Mouse (Mus musculus) adrenal gland, adult 18-20 months (tissue): ENCODE data around the gene Hist1h3d. TPM values are rescaled to one million over a fixed set of nuclear protein-coding genes. Genes with fewer than 3 reads are reported as not detected.
A peak's percentile ranks its signal among the peaks of the same experiment; 100 is the strongest.
"Not testable (repeated sequence)": the region's sequence is repeated elsewhere in the genome, so short reads cannot be mapped to it uniquely, and the experiment has no call there.

Experiments used
- DNase-seq, 2 experiments: peaks; one replicate each; pipeline ENCODE4 v3.0.0; 2021 to 2022; ENCODE audit warnings: low spot score in 2 of 2
- total RNA-seq, 2 experiments: library from RNA; stranded (reverse); gene quantifications; 1 replicate in 1 of 2; 2 replicates in 1 of 2; pipeline ENCODE4 v1.2.3; 2021

The Hist1h3d gene
- total RNA-seq, 2 experiments from 2014 or later: 3.2 to 3.9 TPM

DNA sequence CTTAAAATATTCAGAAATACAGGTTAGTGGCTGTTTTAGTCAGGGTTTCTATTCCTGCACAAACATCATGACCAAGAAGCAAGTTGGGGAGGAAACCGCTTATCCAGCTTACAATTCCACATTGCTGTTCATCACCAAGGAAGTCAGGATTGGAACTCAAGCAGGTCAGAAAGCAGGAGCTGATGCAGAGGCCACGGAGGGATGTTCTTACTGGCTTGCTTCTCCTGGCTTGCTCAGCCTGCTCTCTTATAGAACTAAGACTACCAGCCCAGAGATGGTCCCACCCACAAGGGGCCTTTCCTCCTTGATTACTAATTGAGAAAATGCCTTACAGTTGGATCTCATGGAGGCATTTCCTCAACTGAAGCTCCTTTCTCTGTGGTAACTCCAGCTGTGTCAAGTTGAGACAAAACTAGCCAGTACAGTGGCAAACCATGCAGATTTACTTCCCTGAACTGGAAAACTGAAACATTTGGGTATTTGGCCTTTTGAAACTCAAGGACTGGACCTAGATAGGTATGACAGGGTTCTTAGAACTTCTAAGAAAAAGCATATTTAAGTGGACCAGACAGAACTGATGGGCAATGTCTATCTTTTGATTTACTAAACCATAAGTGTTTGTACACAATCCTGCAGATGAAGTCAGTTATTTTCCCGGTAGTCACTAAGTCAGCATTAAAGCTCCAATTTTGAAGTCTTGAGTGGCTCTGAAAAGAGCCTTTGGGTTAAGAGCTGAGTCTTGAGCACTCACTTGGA, 33.2 kb upstream of the Hist1h3d start:
- not testable (repeated sequence) for DNase-seq

DNA sequence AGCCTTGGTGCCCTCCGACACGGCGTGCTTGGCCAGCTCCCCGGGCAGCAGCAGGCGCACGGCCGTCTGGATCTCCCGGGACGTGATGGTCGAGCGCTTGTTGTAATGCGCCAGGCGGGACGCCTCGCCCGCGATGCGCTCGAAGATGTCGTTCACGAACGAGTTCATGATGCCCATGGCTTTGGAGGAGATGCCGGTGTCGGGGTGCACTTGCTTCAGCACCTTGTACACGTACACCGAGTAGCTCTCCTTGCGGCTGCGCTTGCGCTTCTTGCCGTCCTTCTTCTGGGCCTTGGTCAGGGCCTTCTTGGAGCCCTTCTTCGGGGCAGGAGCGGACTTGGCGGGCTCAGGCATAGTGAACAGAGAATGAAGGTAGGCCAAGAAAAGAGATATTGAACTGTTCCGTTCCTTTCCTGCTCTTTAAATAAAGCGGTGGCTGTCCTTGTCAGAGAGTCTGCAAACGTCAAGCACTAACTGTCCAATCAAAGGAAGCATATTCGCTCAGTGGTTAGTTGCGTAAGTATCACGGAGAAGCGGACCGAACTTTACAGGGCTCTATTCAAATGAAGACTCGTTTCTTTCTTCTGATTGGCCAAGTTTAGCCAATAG, 32.5 kb upstream of the Hist1h3d start, which contains the start of gene Hist1h2bh:
Gene Hist1h2bh (minus strand): TSS at position 394 of the 609 bp plus-strand sequence.
- DNase-seq: peak; percentile 39 to 56

DNA sequence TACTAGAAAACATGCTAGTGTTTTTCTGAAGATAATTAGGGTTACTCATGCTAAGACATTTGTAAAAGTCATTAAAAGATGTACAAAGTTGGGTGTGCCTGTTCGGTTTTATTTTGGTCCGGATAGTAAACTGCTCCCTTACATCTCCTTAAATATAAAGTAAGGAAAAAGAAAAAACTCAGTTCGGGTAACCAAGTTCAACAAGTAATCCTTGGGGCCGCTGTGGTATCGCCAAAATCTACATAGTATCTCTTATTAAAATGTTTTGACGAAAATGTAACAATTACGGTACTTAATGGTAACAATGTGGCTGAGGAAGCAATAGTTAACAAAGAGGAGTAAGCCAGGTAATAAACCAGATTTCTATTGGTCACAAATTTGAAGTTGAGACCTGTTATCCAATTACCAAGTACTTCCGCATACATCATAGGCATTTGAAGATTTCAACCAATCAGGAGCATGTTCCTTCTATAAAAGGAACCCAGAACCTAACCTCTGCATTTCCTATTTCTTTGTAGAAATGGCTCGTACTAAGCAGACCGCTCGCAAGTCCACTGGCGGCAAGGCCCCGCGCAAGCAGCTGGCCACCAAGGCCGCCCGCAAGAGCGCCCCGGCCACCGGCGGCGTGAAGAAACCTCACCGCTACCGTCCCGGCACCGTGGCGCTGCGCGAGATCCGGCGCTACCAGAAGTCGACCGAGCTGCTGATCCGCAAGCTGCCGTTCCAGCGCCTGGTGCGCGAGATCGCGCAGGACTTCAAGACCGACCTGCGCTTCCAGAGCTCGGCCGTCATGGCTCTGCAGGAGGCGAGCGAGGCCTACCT, 31.4 kb upstream of the Hist1h3d start, which contains the start of gene Hist1h3f:
Gene Hist1h3f (plus strand): TSS at position 88 of the 822 bp plus-strand sequence.
- DNase-seq: peak; percentile 46 to 59

GRCm38 (mm10) chr13:23544787-23545120, 30.8 kb upstream of the Hist1h3d start:
- not testable (repeated sequence) for DNase-seq

GRCm38 (mm10) chr13:23546694-23547093, 28.9 kb upstream of the Hist1h3d start:
- no peak for DNase-seq

- no peak for DNase-seq
Measured at GRCm38 (mm10) chr13:23550761-23551145, 24.8 kb upstream of the Hist1h3d start.

- peak; percentile 58 to 61 for DNase-seq
Measured at GRCm38 (mm10) chr13:23551146-23551834, 24.3 kb upstream of the Hist1h3d start, which contains the start of gene Hist1h4f. Gene Hist1h4f, minus strand, starts transcription at chr13:23551648.

DNA sequence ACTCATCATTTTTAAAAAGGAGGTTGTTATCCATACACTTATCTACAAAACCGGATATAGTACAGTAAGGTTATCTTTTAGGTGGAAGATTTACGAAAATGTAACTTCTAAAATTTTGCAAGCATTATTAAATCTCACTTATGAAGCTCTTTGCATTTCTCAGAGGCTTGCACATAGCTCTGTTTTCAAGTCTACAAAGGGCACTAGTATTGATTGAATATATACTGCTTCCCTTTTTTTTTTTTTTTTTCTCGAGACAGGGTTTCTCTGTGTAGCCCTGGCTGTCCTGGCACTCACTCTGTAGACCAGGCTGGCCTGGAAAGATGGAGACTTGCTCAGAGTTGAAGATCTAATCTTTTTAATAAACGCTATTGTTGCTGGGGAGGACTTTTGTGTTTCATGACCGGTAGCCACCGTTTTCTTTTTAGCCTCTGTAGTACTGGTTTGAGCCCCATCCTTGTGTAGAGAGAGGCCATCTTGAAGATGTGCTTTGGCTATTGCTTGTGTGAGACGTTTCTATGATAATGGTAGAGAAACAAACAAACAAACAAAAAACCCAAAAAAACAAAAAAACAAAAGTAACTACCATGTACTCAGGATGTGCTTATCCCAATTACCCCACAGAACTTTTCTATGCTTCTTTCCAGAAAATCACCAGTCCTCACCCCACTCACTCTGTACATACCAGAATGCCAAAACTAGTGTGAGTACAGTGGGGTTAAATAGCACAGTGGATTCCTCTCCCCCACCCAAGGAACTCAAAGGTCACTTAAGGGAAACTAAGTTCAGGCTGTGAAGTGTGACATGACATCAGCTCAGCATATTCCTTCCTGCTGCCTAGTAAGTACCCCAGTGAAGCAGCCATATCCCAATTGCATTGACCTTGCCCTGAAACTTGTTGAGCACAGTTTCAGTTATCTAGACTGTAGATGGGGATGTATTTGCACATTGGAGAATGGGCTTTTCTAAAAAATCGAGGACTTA, 23.3 kb upstream of the Hist1h3d start:
- DNase-seq: no peak

DNA sequence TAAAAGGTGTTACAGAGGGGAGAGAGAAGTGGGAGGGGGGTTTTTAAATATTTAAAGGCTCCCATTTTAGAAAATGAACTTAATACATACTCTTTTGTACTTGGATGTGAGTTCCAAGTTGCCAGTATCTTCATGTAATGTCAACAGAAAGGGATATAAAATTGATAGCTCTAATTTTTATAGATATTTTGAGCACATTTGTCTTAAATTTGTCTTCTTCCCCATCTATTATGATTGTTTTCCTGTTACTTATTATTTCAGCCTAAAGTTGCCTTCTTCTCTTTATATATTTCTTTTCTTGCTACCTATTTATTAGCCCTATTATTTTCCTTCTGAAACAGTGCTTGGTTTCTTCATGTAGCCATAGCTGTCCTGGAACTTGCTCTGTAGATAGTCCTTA, 22.6 kb upstream of the Hist1h3d start, which contains the start of gene Hist1h1d:
Gene Hist1h1d (plus strand): TSS at position 301 of the 400 bp plus-strand sequence.
- no peak for DNase-seq

GRCm38 (mm10) chr13:23554393-23554792, 21.2 kb upstream of the Hist1h3d start:
- DNase-seq: no peak

- DNase-seq: peak in 1 of 2 experiments; percentile 42
Measured at GRCm38 (mm10) chr13:23554925-23555838, 20.4 kb upstream of the Hist1h3d start.

- peak; percentile 33 to 52 for DNase-seq
Measured at GRCm38 (mm10) chr13:23555839-23556416, 19.6 kb upstream of the Hist1h3d start.

DNA sequence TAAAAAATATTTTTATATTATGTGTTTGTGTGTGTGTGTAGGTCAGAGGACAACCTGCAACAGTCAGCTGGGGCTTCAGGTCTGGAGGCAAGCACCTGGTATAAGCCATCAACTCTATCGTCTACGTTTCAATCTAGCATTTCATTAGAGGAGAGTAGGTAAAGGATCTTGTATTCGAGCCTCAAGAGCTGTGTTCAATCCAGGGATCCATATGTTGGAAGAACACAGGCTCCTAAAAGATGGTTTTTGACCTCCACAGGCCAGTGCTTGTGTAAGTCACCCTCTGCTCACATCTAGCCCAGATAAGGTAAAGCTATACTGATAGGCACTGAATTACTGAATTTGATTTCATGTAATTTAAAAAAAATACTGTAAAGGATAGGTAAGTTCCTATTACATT, 18.7 kb upstream of the Hist1h3d start:
- no peak for DNase-seq

GRCm38 (mm10) chr13:23560699-23561098, 14.9 kb upstream of the Hist1h3d start:
- DNase-seq: not testable (repeated sequence)

- not testable (repeated sequence) for DNase-seq
Measured at GRCm38 (mm10) chr13:23561531-23561882, 14.1 kb upstream of the Hist1h3d start.

DNA sequence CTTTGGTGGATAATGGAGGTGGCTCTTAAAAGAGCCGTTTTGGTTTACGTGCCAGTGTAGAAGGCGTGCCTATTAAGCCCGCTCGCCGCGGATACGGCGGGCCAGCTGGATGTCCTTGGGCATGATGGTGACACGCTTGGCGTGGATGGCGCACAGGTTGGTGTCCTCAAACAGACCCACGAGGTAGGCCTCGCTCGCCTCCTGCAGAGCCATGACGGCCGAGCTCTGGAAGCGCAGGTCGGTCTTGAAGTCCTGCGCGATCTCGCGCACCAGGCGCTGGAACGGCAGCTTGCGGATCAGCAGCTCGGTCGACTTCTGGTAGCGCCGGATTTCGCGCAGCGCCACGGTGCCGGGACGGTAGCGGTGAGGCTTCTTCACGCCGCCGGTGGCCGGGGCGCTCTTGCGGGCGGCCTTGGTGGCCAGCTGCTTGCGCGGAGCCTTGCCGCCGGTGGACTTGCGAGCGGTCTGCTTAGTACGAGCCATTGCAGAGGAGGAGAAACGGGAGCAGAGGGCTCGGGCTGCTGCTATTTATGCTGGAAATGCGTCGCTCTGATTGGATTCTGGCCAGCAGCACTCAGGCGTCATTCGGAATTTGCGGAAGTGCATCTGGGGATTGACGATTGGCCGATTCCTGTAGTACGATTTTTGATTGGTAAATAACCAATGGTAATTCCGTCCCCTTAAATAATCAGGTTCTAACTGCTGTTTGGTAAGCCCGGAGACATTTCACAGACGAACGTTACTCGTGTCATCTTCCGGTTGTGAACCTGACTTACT, 13.5 kb upstream of the Hist1h3d start, which contains the start of gene Hist1h3e:
Gene Hist1h3e (minus strand): TSS at position 487 of the 777 bp plus-strand sequence.
- DNase-seq: peak; percentile 81 to 86
